Mouse (Mus musculus): ENCODE data around the gene Galnt18. TPM values are rescaled to one million over a fixed set of nuclear protein-coding genes. Genes with fewer than 3 reads are reported as not detected.

The Galnt18 gene
- polyA plus RNA-seq, 1 experiment from 2014 or later, result 2.1 TPM

DNA sequence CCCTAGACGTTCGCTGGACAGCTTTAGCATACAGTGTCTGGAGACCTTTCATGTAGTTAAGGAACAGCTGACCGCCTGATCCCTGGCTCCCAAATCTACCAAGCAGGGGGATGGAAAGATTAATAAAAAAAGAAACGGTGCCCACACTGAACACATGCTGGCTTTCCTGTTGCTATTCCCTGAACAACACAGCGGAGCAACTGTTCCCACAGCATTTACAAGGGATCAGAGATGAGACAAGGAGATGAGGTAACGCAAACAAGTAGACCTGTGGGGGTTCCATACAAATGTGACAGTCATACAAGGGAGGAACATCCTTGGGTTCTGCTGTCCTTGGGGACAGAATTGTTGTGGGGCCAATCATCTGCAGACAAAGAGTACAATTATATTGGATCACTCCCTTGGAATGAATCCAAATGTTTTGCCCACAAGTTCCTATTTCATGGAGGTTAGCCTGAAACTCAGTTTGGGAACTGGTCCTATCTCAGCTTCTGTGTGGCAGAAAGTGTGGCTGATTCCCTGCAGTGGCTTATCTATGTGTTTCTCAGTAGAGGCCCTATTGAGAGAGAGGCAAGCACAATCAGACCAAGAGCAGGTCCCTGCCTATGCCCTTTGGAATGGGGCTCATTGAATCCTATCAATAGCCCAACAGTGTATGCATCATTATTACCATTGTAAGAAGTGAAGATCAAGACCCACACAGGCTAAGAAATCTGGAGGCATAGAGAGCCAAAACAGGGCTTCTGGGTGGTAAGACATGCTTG lies 68.5 kb downstream of the Galnt18 start:
- Histone ChIP-seq H3K9me3 (replicated peaks) (no peaks in the 10 kb centered on the region), H3K9ac (no peak overlapping the region), H3K27me3 (replicated peaks) (no peaks in the 10 kb centered on the region), H3K4me3 (no peak overlapping the region), H3K4me2 (0 out of 2 replicates have a peak overlapping the region, but pooled peaks have one; percentile 10), H3K27ac (no peak overlapping the region), H3K36me3 (no peaks in the 10 kb centered on the region), H3K4me1 (peaks cover 48% of the 10 kb centered on the region)
- WGBS (ENCODE audit: insufficient replicate concordance), result 72% methylated on average over 6 of the region's 6 CpGs
- peak; percentile 76 for ATAC-seq

DNA sequence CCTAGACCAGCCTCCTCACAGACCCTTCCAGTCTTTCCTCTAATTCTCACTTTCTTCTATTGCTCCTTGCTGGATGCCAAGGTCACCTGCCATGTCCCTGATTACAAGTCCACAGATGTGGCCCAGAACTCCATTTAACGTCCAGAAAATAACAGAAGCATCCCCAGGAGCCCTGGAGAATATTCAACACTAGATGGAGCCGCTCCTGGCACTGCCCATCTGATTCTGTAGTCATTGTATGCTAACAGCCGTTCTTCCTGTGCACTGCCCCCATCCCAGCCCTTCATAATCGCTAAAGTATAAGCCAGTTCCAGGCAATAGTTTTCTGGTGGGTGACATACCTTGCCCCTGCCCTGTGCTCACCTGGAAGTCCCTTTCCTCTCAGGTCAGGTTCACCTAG lies 69.5 kb downstream of the Galnt18 start:
- 45% methylated on average over 4 of the region's 4 CpGs for WGBS (ENCODE audit: insufficient replicate concordance)
- no peak overlapping the region for H3K4me3 ChIP-seq
- H3K36me3 ChIP-seq, result no peaks in the 10 kb centered on the region
- H3K27ac ChIP-seq, result no peak overlapping the region
- ATAC-seq, result no peak
- H3K9ac ChIP-seq, result no peak overlapping the region
- peaks cover 41% of the 10 kb centered on the region for H3K4me1 ChIP-seq
- no peaks in the 10 kb centered on the region for H3K27me3 ChIP-seq (replicated peaks)
- H3K4me2 ChIP-seq, result no peak overlapping the region
- H3K9me3 ChIP-seq (replicated peaks), result no peaks in the 10 kb centered on the region

DNA sequence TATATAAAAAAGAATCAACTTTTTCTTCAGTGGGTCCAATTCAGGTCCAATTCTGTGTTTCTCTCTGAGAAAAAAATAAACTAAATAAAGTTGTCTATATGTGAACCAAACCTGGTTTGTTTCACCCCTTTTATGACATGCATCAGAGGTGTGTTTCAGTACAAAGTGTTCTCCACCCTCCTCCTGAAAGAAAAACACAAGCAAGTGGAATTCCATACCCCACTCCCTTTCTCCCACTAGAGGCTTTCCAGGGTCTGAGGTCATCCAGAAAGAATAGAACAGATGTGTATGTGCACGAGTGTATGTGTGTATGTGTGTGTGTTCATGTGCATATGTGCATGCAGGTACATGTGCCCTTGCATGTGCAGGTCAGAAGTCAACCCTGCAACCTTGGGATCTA lies 71.2 kb downstream of the Galnt18 start:
- H3K9ac ChIP-seq, result no peak overlapping the region

DNA sequence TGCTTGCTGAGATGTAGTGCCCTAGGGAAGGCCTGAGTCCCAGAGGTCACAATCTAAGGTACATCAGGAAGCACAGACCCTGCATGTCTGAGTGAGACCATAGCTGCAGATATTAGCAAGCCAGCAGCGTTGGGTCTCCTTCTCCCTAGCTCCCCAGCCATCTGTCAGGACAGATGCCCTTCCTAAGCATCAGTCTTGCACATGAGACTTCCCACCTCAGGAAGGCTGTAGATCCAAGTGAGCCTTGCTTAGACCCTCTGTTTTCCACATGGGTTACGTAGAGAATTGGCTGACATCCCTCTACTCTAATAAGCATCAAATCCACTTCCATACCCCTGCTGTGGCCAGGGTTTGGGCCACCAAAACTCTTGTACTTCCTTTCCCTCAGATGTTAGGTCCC lies 76.8 kb downstream of the Galnt18 start:
- ATAC-seq, result no peak
- Histone ChIP-seq H3K36me3 (no peaks in the 10 kb centered on the region), H3K27ac (no peak overlapping the region), H3K9ac (no peak overlapping the region), H3K4me3 (no peak overlapping the region), H3K4me2 (no peak overlapping the region), H3K4me1 (no peaks in the 10 kb centered on the region), H3K9me3 (replicated peaks) (no peaks in the 10 kb centered on the region), H3K27me3 (replicated peaks) (0 out of 2 replicates have a peak, but pooled peaks cover 3% of the 10 kb centered on the region)
- WGBS (ENCODE audit: insufficient replicate concordance), result 82% methylated on average over 2 of the region's 2 CpGs

More for the DNA sequence above, 71.2 kb downstream of the Galnt18 start:
- WGBS (ENCODE audit: insufficient replicate concordance), result 35% methylated on average over 1 of the region's 1 CpGs
- ATAC-seq, result no peak
- 0 out of 2 replicates have a peak, but pooled peaks cover 3% of the 10 kb centered on the region for H3K27me3 ChIP-seq (replicated peaks)
- H3K27ac ChIP-seq, result no peak overlapping the region
- H3K36me3 ChIP-seq, result no peaks in the 10 kb centered on the region
- H3K9me3 ChIP-seq (replicated peaks), result no peaks in the 10 kb centered on the region
- H3K4me3 ChIP-seq, result no peak overlapping the region
- H3K4me1 ChIP-seq, result peaks cover 26% of the 10 kb centered on the region
- H3K4me2 ChIP-seq, result no peak overlapping the region

DNA sequence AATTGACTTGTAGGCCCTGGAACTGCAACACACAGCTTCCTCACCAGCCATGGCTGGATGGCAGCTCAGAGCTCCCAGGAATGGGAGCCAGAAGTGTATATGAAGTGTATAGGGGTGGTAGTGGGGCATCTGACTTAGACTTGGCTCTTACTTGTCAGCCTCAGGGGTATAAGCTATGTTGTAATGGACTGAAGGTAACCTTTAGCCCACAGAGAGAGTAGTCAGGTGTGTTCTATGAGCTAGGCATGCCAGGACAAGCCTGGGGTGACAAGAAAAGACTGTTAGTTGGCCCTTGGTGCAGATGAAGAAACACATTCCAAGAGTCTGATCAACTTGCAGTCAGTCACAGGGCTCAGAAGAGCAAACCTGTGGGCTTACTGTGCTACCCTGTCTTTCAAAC lies 78.0 kb downstream of the Galnt18 start:
- no peak for ATAC-seq
- no peak overlapping the region for H3K4me3 ChIP-seq
- no peaks in the 10 kb centered on the region for H3K36me3 ChIP-seq
- H3K4me1 ChIP-seq, result no peaks in the 10 kb centered on the region
- no peaks in the 10 kb centered on the region for H3K9me3 ChIP-seq (replicated peaks)
- H3K4me2 ChIP-seq, result no peak overlapping the region
- 0 out of 2 replicates have a peak, but pooled peaks cover 3% of the 10 kb centered on the region for H3K27me3 ChIP-seq (replicated peaks)
- H3K27ac ChIP-seq, result no peak overlapping the region
- no peak overlapping the region for H3K9ac ChIP-seq

- Histone ChIP-seq H3K36me3 (no peaks in the 10 kb centered on the region), H3K27me3 (replicated peaks) (no peaks in the 10 kb centered on the region), H3K9me3 (replicated peaks) (no peaks in the 10 kb centered on the region), H3K27ac (no peak overlapping the region), H3K4me2 (no peak overlapping the region), H3K9ac (no peak overlapping the region), H3K4me1 (no peaks in the 10 kb centered on the region), H3K4me3 (no peak overlapping the region)
- WGBS (ENCODE audit: insufficient replicate concordance), result 60% methylated on average over 3 of the region's 3 CpGs
- ATAC-seq, result no peak
These were observed 80.3 kb downstream of the Galnt18 start for GRCm38 (mm10) chr7:111699446-111699845.

DNA sequence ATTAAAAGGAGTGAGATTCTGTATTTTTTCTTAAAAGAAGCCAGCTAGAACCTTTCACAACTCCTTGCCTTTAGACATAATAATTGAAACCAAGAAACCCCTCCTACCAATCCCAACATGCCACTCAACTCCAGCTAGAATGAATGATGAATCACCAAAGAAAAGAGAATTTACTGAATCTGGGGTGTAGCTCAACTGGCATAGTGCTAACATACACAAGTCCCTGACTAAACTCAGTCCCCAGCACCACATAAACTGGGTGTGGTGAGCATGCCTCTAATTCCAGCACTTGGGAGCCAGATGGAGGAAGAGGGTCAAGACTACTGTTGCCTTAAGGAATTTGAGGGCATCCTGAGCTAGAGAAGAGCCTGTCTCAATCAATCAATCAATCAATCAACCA lies 83.6 kb downstream of the Galnt18 start:
- H3K4me3 ChIP-seq, result no peak overlapping the region
- no peak overlapping the region for H3K9ac ChIP-seq
- no peaks in the 10 kb centered on the region for H3K4me1 ChIP-seq
- H3K27me3 ChIP-seq (replicated peaks), result no peaks in the 10 kb centered on the region
- H3K36me3 ChIP-seq, result no peaks in the 10 kb centered on the region
- no peaks in the 10 kb centered on the region for H3K9me3 ChIP-seq (replicated peaks)
- H3K4me2 ChIP-seq, result no peak overlapping the region
- ATAC-seq, result no peak
- no peak overlapping the region for H3K27ac ChIP-seq

- no peak overlapping the region for H3K4me3 ChIP-seq
- no peaks in the 10 kb centered on the region for H3K36me3 ChIP-seq
- WGBS (ENCODE audit: insufficient replicate concordance), result 80% methylated on average over 6 of the region's 6 CpGs
- H3K4me1 ChIP-seq, result no peaks in the 10 kb centered on the region
- H3K9me3 ChIP-seq (replicated peaks), result no peaks in the 10 kb centered on the region
- H3K27ac ChIP-seq, result no peak overlapping the region
- H3K9ac ChIP-seq, result no peak overlapping the region
- no peaks in the 10 kb centered on the region for H3K27me3 ChIP-seq (replicated peaks)
- H3K4me2 ChIP-seq, result no peak overlapping the region
- no peak for ATAC-seq
These were observed 85.5 kb downstream of the Galnt18 start for GRCm38 (mm10) chr7:111694312-111694711.

DNA sequence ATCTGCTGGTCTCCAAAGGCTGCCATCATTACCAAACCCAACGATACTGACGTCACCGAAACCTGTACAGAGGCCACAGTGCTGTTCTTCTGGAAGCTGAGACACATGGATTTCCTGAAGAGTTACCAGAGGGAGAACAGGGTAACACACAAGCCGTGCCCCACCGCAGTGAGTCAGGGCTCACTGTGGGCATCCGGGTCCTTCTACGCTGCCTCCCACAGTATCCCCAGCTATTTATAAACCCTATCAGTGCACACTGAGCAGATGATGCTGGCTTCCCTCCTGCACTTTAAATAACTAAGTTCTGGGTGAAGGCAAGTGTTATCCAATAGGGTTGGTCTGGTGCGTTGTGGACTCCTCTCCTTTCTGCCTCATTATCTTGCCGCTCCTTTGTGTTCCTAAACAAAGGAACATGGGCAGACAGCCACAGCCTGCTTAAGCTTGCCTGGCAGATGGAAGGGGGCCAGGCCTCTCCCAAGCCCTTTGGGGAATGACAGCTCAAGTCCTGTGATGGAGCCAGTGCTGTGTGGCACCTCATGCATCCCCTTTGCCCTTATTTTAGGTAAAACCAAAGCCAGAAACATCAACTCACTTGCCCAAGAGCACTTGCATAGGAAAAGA lies 87.0 kb downstream of the Galnt18 start:
- no peaks in the 10 kb centered on the region for H3K4me1 ChIP-seq
- no peaks in the 10 kb centered on the region for H3K27me3 ChIP-seq (replicated peaks)
- no peaks in the 10 kb centered on the region for H3K9me3 ChIP-seq (replicated peaks)
- H3K4me2 ChIP-seq, result no peak overlapping the region
- no peak overlapping the region for H3K27ac ChIP-seq
- H3K36me3 ChIP-seq, result no peaks in the 10 kb centered on the region
- no peak for ATAC-seq
- no peak overlapping the region for H3K4me3 ChIP-seq
- WGBS (ENCODE audit: insufficient replicate concordance), result 73% methylated on average over 9 of the region's 9 CpGs
- H3K9ac ChIP-seq, result no peak overlapping the region

- H3K27ac ChIP-seq, result no peak overlapping the region
- ATAC-seq, result no peak
- 80% methylated on average over 3 of the region's 3 CpGs for WGBS (ENCODE audit: insufficient replicate concordance)
These were observed 99.7 kb downstream of the Galnt18 start for GRCm38 (mm10) chr7:111680108-111680507.

GRCm38 (mm10) chr7:111676483-111676882 lies 103.3 kb downstream of the Galnt18 start:
- H3K9ac ChIP-seq, result no peak overlapping the region
- H3K4me1 ChIP-seq, result no peaks in the 10 kb centered on the region
- 60% methylated on average over 3 of the region's 3 CpGs for WGBS (ENCODE audit: insufficient replicate concordance)
- ATAC-seq, result no peak
- H3K9me3 ChIP-seq (replicated peaks), result no peaks in the 10 kb centered on the region
- no peaks in the 10 kb centered on the region for H3K36me3 ChIP-seq
- H3K27me3 ChIP-seq (replicated peaks), result no peaks in the 10 kb centered on the region
- H3K27ac ChIP-seq, result no peak overlapping the region
- H3K4me3 ChIP-seq, result no peak overlapping the region
- H3K4me2 ChIP-seq, result no peak overlapping the region

More at GRCm38 (mm10) chr7:111680108-111680507, 99.7 kb downstream of the Galnt18 start:
- Histone ChIP-seq H3K4me1 (no peaks in the 10 kb centered on the region), H3K9ac (no peak overlapping the region), H3K36me3 (no peaks in the 10 kb centered on the region), H3K9me3 (replicated peaks) (no peaks in the 10 kb centered on the region), H3K4me2 (no peak overlapping the region), H3K27me3 (replicated peaks) (no peaks in the 10 kb centered on the region), H3K4me3 (no peak overlapping the region)

DNA sequence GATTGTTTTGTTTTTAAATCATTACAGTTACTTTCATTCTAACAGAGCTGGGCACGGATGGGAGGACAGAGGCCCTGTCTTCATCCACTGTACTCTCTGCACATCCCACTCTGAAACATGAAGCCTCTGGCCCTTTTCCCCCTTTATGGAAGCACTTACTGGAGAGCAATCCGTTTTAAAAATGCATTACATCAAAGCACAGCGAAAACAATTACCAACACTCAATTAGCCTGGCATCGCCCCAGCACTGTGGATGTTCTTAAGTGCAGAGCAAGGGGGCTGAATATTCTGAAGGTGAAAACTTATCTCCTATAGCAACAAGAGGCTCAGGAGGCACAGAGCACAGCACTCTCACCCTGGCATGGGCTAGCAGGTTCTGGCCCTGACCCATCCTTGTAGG lies 107.3 kb downstream of the Galnt18 start:
- H3K4me3 ChIP-seq, result no peak overlapping the region
- H3K36me3 ChIP-seq, result no peaks in the 10 kb centered on the region
- ATAC-seq, result no peak
- no peaks in the 10 kb centered on the region for H3K9me3 ChIP-seq (replicated peaks)
- no peaks in the 10 kb centered on the region for H3K4me1 ChIP-seq
- H3K27ac ChIP-seq, result no peak overlapping the region
- H3K27me3 ChIP-seq (replicated peaks), result no peaks in the 10 kb centered on the region
- no peak overlapping the region for H3K9ac ChIP-seq
- H3K4me2 ChIP-seq, result no peak overlapping the region
- WGBS (ENCODE audit: insufficient replicate concordance), result 61% methylated on average over 4 of the region's 4 CpGs

All from liver, embryonic 12.5 days (tissue).